Mouse (Mus musculus) MEL (cell line): ENCODE measurements around the gene Rasgrp1. TPM values are rescaled to one million over a fixed set of nuclear protein-coding genes. Genes with fewer than 3 reads are reported as not detected.

Source experiments
- DNase-seq: peaks from one replicate; pipeline ENCODE4 v3.0.0; 2011; ENCODE audit warnings: low read depth, low spot score
- H3K27ac ChIP-seq: 2 replicates; pipeline ENCODE4 v1.5.1; 2012; ENCODE audit warnings: low read depth, mild to moderate bottlenecking, control low read depth, low read length, moderate library complexity; ENCODE audit not compliant: control insufficient read depth
- H3K27me3 ChIP-seq, 2 experiments: fragments of 150-350 bp in 1 of 2; sonication (generic) in 1 of 2; 2 replicates each; pipeline ENCODE4 v1.6.1; 2012; ENCODE audit warnings: low read length in 2 of 2, mild to moderate bottlenecking in 2 of 2, improper control_type of control experiment in 1 of 2, moderate library complexity in 1 of 2; ENCODE audit not compliant: insufficient read depth in 2 of 2, control insufficient read depth in 1 of 2
- H3K36me3 ChIP-seq, 2 experiments: 2 replicates each; pipeline ENCODE4 v1.6.1; 2012 to 2014; ENCODE audit warnings: low read length in 2 of 2, improper control_type of control experiment in 1 of 2, inconsistent platforms in 1 of 2, mild to moderate bottlenecking in 1 of 2; ENCODE audit not compliant: insufficient read depth in 2 of 2, control insufficient read depth in 1 of 2
- H3K4me1 ChIP-seq, 2 experiments: fragments of 150-350 bp in 1 of 2; sonication (generic) in 1 of 2; 2 replicates each; pipeline ENCODE4 v1.6.1; 2012; ENCODE audit warnings: low read length in 2 of 2, improper control_type of control experiment in 1 of 2, mild to moderate bottlenecking in 1 of 2; ENCODE audit not compliant: insufficient read depth in 2 of 2, control insufficient read depth in 1 of 2
- H3K4me3 ChIP-seq, 2 experiments: fragments of 150-350 bp in 1 of 2; sonication (generic) in 1 of 2; 2 replicates each; pipeline ENCODE4 v1.5.1; 2012; ENCODE audit warnings: low read depth in 2 of 2, low read length in 2 of 2, mild to moderate bottlenecking in 2 of 2, moderate library complexity in 2 of 2, control low read depth in 1 of 2, improper control_type of control experiment in 1 of 2; ENCODE audit not compliant: control insufficient read depth in 1 of 2, insufficient read depth in 1 of 2
- H3K79me2 ChIP-seq: 2 replicates; pipeline ENCODE4 v1.6.1; 2012; ENCODE audit warnings: mild to moderate bottlenecking, low read length, moderate library complexity; ENCODE audit not compliant: control insufficient read depth, poor library complexity, insufficient read depth
- H3K9ac ChIP-seq: 2 replicates; pipeline ENCODE4 v1.6.1; 2012; ENCODE audit warnings: low read depth, mild to moderate bottlenecking, control low read depth, low read length, moderate library complexity; ENCODE audit not compliant: control insufficient read depth, poor library complexity, severe bottlenecking
- H3K9me3 ChIP-seq: fragments of 150-350 bp; sonication (generic); replicated peaks from 2 replicates; pipeline ENCODE4 v1.6.1; 2012; ENCODE audit warnings: mild to moderate bottlenecking, low read length, improper control_type of control experiment, moderate library complexity; ENCODE audit not compliant: insufficient read depth
- BHLHE40 ChIP-seq: IDR thresholded peaks from 2 replicates; pipeline ENCODE4 v1.6.1; 2012; ENCODE audit warnings: low read depth, mild to moderate bottlenecking, inconsistent platforms, low read length, improper control_type of control experiment, borderline replicate concordance
- E2F4 ChIP-seq: IDR thresholded peaks from 2 replicates; pipeline ENCODE4 v1.6.1; 2011; ENCODE audit warnings: low read depth, low read length, improper control_type of control experiment, borderline replicate concordance
- ELF1 ChIP-seq: IDR thresholded peaks from 2 replicates; pipeline ENCODE4 v1.6.1; 2014; ENCODE audit warnings: low read depth, mild to moderate bottlenecking, inconsistent platforms, low read length, improper control_type of control experiment, moderate library complexity
- GABPA ChIP-seq: IDR thresholded peaks from 2 replicates; pipeline ENCODE4 v1.6.1; 2012; ENCODE audit warnings: low read depth, mild to moderate bottlenecking, inconsistent platforms, low read length, improper control_type of control experiment, moderate library complexity
- MAX ChIP-seq: IDR thresholded peaks from 2 replicates; pipeline ENCODE4 v1.6.1; 2011; ENCODE audit warnings: low read length, improper control_type of control experiment
- MAZ ChIP-seq: IDR thresholded peaks from 2 replicates; pipeline ENCODE4 v1.6.1; 2012; ENCODE audit warnings: low read depth, mild to moderate bottlenecking, inconsistent platforms, low read length, improper control_type of control experiment
- MXI1 ChIP-seq: IDR thresholded peaks from 2 replicates; pipeline ENCODE4 v1.6.1; 2011; ENCODE audit warnings: mild to moderate bottlenecking, low read depth, low read length, improper control_type of control experiment
- MYB ChIP-seq: IDR thresholded peaks from 2 replicates; pipeline ENCODE4 v1.6.1; 2011; ENCODE audit warnings: mild to moderate bottlenecking, low read depth, low read length, improper control_type of control experiment
- NRF1 ChIP-seq: IDR thresholded peaks from 2 replicates; pipeline ENCODE4 v1.6.1; 2014; ENCODE audit warnings: low read depth, mild to moderate bottlenecking, inconsistent platforms, low read length, improper control_type of control experiment, moderate library complexity; ENCODE audit not compliant: poor library complexity, insufficient read depth, severe bottlenecking
- POLR2AphosphoS5 ChIP-seq: IDR thresholded peaks from 2 replicates; pipeline ENCODE4 v1.6.1; 2012; ENCODE audit warnings: low read depth, borderline replicate concordance, mild to moderate bottlenecking, inconsistent platforms, low read length, moderate library complexity, mixed read lengths
- RAD21 ChIP-seq: IDR thresholded peaks from 2 replicates; pipeline ENCODE4 v1.6.1; 2011; ENCODE audit warnings: mild to moderate bottlenecking, low read depth, low read length, improper control_type of control experiment
- SMC3 ChIP-seq: IDR thresholded peaks from 2 replicates; pipeline ENCODE4 v1.6.1; 2011; ENCODE audit warnings: low read depth, low read length, improper control_type of control experiment
- UBTF ChIP-seq: IDR thresholded peaks from 2 replicates; pipeline ENCODE4 v1.6.1; 2012; ENCODE audit warnings: low read depth, mild to moderate bottlenecking, inconsistent platforms, low read length, improper control_type of control experiment, moderate library complexity, borderline replicate concordance; ENCODE audit not compliant: insufficient read depth
- ZKSCAN1 ChIP-seq: IDR thresholded peaks from 2 replicates; pipeline ENCODE4 v1.6.1; 2012; ENCODE audit warnings: low read depth, mild to moderate bottlenecking, inconsistent platforms, low read length, improper control_type of control experiment, moderate library complexity
- polyA plus RNA-seq, 2 experiments: library from polyadenylated mRNA; stranded (reverse) in 1 of 2; unstranded in 1 of 2; fragments of >175 nt in 1 of 2; fragments of >200 nt in 1 of 2; gene quantifications; 2 replicates each; pipeline versions ENCODE4 v1.2.1 to v1.2.4; 2012; ENCODE audit warnings: low replicate concordance in 2 of 2, low read depth in 1 of 2; ENCODE audit not compliant: insufficient read length in 2 of 2, insufficient read depth in 1 of 2, missing spikeins in 1 of 2
- total RNA-seq: library from RNA; depleted of rRNA; stranded (reverse); fragments of 300-350 nt; gene quantifications from 2 replicates; pipeline ENCODE4 v1.2.3, GENCODE M21; 2012

The Rasgrp1 gene
- total and polyA plus RNA-seq, 3 experiments: not detected

DNA sequence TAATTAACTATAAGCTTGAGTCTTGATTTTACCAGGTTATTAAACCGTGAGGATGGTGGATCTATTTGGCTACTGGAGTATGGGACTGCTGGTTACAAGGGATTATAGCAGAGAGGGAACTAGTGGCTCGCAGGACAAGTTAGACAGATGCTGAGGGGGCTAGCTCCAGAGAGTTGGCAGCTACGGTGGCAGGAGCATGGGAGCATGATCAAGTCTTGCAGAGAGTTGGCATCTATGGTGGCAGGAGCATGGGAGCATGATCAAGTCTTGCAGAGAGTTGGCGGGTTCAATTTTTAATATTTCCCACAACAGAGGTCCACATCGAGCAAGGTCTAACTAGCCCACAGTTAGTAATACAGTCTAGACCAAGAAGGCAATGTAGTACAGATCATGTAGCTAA, 37.9 kb downstream of the Rasgrp1 start:
- no peak for DNase-seq
- Histone ChIP-seq H3K9me3 (no peaks in the 10 kb centered on the region), H3K4me3 (no peak overlapping the region), H3K9ac (no peak overlapping the region), H3K27ac (no peak overlapping the region), H3K4me1 (no peaks in the 10 kb centered on the region), H3K27me3 (no peaks in the 10 kb centered on the region), H3K79me2 (no peaks in the 10 kb centered on the region)
- TF ChIP-seq RAD21: no peak
- TF ChIP-seq MAZ: no peak
- TF ChIP-seq, all 39 proteins: peak for 0
- no peaks in the 10 kb centered on the region for H3K36me3 ChIP-seq

DNA sequence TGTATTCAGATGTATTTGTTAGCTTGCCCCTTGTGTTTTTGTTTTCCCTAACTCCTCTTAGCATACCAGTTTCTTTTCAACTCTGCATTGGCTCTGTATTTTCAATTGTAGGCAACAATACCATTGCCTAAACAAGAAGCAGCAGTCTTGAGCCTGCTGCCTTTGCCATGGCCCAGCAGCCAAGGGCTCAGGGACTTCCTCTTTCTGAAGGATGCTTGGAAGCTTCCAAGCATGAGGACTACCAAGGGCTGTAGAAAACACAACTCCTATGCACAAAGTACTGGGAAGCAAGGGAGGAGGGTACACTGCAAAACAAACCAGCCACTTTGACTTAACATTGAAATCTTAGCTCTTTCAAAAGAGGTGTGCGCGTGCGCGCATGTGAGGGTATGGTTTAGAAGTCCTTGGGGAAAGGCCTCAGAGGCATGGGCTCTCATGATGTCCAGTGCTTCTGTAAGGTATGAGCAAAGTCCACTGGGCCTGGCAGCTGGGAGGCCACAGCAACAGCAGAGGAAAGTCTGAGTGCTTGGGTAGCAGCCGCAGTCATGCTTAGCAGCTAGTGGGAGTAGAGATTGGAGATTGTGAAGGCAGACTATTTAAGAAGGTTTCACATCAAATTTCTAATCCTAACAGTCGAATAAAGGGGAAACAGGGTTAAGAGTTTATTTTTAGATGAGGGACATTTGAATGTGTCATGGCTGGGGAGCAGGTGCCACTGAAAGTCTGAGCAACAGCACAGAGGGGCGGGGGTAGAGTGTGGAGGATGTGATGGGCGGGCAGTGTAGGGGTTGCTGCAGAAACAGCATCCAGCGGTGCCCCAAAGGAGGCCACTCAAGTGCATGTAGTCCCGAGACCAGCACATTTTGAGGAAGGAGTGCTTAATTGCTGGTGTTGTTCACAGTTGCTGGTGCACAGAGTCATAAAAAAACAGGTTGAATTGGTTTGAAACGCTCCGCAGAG, 39.1 kb downstream of the Rasgrp1 start:
- DNase-seq: no peak
- Histone ChIP-seq H3K36me3 (no peaks in the 10 kb centered on the region), H3K4me1 (no peaks in the 10 kb centered on the region), H3K27me3 (no peaks in the 10 kb centered on the region), H3K27ac (no peak overlapping the region), H3K9me3 (no peaks in the 10 kb centered on the region), H3K4me3 (no peak overlapping the region), H3K79me2 (no peaks in the 10 kb centered on the region), H3K9ac (no peak overlapping the region)
- TF ChIP-seq POLR2AphosphoS5: no peak
- no peak for TF ChIP-seq MXI1
- TF ChIP-seq UBTF: no peak
- TF ChIP-seq ELF1: no peak
- TF ChIP-seq MYB: no peak
- TF ChIP-seq BHLHE40: no peak
- no peak for TF ChIP-seq MAX
- TF ChIP-seq GABPA: no peak
- TF ChIP-seq SMC3: no peak
- no peak for TF ChIP-seq ZKSCAN1
- no peak for TF ChIP-seq NRF1
- no peak for TF ChIP-seq E2F4
